Mouse (Mus musculus) stomach, embryonic 14.5 days (tissue): ENCODE results near the gene Mlkl. TPM values are rescaled to one million over a fixed set of nuclear protein-coding genes. Genes with fewer than 3 reads are reported as not detected.

Source experiments
- polyA plus RNA-seq: library from polyadenylated mRNA; unstranded; fragments of >200 nt; fragmentation: Nextera tagmentation; extraction: Ambion mirVana; gene quantifications from 2 replicates; pipeline ENCODE4 v1.2.1, GENCODE M21; 2014

Mlkl gene
- polyA plus RNA-seq, 1 experiment from 2014 or later, result 0.74 TPM

Other genes with a start within 250 kb of the Mlkl start
- gene Clec18a, start 245.8 kb downstream of the Mlkl start, polyA plus RNA-seq, result not detected in 2 replicates
- 7.5 and 8.6 TPM in 2 replicates for gene Pdpr, start 243.5 kb downstream of the Mlkl start, polyA plus RNA-seq
- 89.4 and 97.6 TPM in 2 replicates for gene Glg1, start 79.0 kb downstream of the Mlkl start, polyA plus RNA-seq
- 54.7 and 55.8 TPM in 2 replicates for gene Rfwd3, start 38.0 kb downstream of the Mlkl start, polyA plus RNA-seq
- 4.9 and 5.8 TPM in 2 replicates for gene Fa2h, start 55.6 kb upstream of the Mlkl start, polyA plus RNA-seq
- gene Wdr59, start 183.9 kb upstream of the Mlkl start, polyA plus RNA-seq, result 5.4 and 6.8 TPM in 2 replicates
- gene Znrf1, start 197.9 kb upstream of the Mlkl start, polyA plus RNA-seq, result 36.9 and 37.7 TPM in 2 replicates